8 mouse cellular contexts compared by ENCODE assay signal in genomic region chr1:170866992-170867690, GRCm38 (mm10). TPM values are rescaled to one million over a fixed set of nuclear protein-coding genes. Genes with fewer than 3 reads are reported as not detected.
DNase-seq lines count a peak whose midpoint lies in the region; ATAC-seq lines count a peak whose summit lies in the region.

No protein-coding gene starts in this region.

- 0 out of 2 replicates have a peak overlapping the region, but pooled peaks have one; percentile 14 for H3K27ac ChIP-seq in neural tube, embryonic 11.5 days (ENCODE audit: low read depth, low read length)
- peak overlapping the region; percentile 71 for H3K27ac ChIP-seq in stomach, embryonic 16.5 days (ENCODE audit: low read length)

- H3K36me3 ChIP-seq in neural tube, embryonic 11.5 days (ENCODE audit: control insufficient read depth, insufficient read depth, low read length), result no peaks in the 10 kb centered on the region
- no peaks in the 10 kb centered on the region for H3K36me3 ChIP-seq in stomach, embryonic 16.5 days (ENCODE audit: control insufficient read depth, insufficient read depth, low read length)

- peak; percentile 31 for DNase-seq in neural tube, embryonic 11.5 days (ENCODE audit: low spot score)
- DNase-seq in neural tube, embryonic 10.5 days (ENCODE audit: extremely low spot score, low spot score), result no peak
- DNase-seq in T-cell, adult 2 months (ENCODE audit: low spot score), result peak; percentile 8
- peak; percentile 57 for DNase-seq in induced T-regulatory cell, adult 2 months (ENCODE audit: low read depth)
- peak; percentile 16 for DNase-seq in lung, postnatal 25 days (ENCODE audit: low spot score)
- DNase-seq in ovary, postnatal 36 days (ENCODE audit: low spot score), result no peak

- H3K9me3 ChIP-seq in neural tube, embryonic 11.5 days (ENCODE audit: control insufficient read depth, low read length), result no peaks in the 10 kb centered on the region
- H3K9me3 ChIP-seq in stomach, embryonic 16.5 days (replicated peaks; ENCODE audit: control insufficient read depth, low read length), result no peaks in the 10 kb centered on the region

- H3K4me2 ChIP-seq in neural tube, embryonic 11.5 days (ENCODE audit: low read depth), result peak overlapping the region; percentile 75
- H3K4me2 ChIP-seq in stomach, embryonic 16.5 days (ENCODE audit: low read depth, low read length), result peak overlapping the region; percentile 73

- peak overlapping the region; percentile 86 for H3K4me3 ChIP-seq in neural tube, embryonic 11.5 days (ENCODE audit: low read depth, low read length)
- peak overlapping the region; percentile 81 for H3K4me3 ChIP-seq in stomach, embryonic 16.5 days (replicated peaks; ENCODE audit: low read length)

- H3K9ac ChIP-seq in neural tube, embryonic 11.5 days (ENCODE audit: low read length), result peak overlapping the region; percentile 86
- H3K9ac ChIP-seq in stomach, embryonic 16.5 days (ENCODE audit: low read length), result peak overlapping the region; percentile 90

- peak; percentile 60; the same call in 1 of the 2 replicates for ATAC-seq in neural tube, embryonic 11.5 days (ENCODE audit: insufficient read depth, low FRiP score, low TSS enrichment)
- ATAC-seq in erythroid progenitor cell, adult 5-6 weeks (replicated peaks; ENCODE audit: low FRiP score, poor library complexity, severe bottlenecking), result peak; percentile 69
- peak; percentile 60; the same call in 1 of the 2 replicates for ATAC-seq in stomach, embryonic 16.5 days (ENCODE audit: insufficient read depth, low FRiP score)

- H3K27me3 ChIP-seq in neural tube, embryonic 11.5 days (ENCODE audit: control insufficient read depth, insufficient read depth, low read length), result no peaks in the 10 kb centered on the region
- H3K27me3 ChIP-seq in stomach, embryonic 16.5 days (ENCODE audit: control insufficient read depth, insufficient read depth, low read length), result no peaks in the 10 kb centered on the region

- 5% methylated on average over 30 of the region's 30 CpGs for WGBS in neural tube, embryonic 11.5 days
- WGBS in stomach, embryonic 16.5 days, result 2% methylated on average over 30 of the region's 30 CpGs

- 0 out of 2 replicates have a peak, but pooled peaks cover 3% of the 10 kb centered on the region for H3K4me1 ChIP-seq in neural tube, embryonic 11.5 days (ENCODE audit: control insufficient read depth, insufficient read depth, low read length)
- H3K4me1 ChIP-seq in stomach, embryonic 16.5 days (ENCODE audit: control insufficient read depth, insufficient read depth, low read length), result peaks cover 2% of the 10 kb centered on the region; the same call in 1 of the 2 replicates

RNA-seq across cellular contexts. Expression of gene Atf6, which starts 0.4 kb away (rescaled TPM):
- polyA plus RNA-seq in neural tube, embryonic 11.5 days (2014; fragmentation: Nextera tagmentation; extraction: Ambion mirVana), result 10.7 and 11.9 TPM in 2 replicates
- total RNA-seq in erythroid progenitor cell, adult 5-6 weeks (2015; ENCODE audit: low replicate concordance), result 23.1 and 26.4 TPM in 2 replicates
- total RNA-seq in erythroid progenitor cell, adult 5-6 weeks (2017; ENCODE audit: low replicate concordance), result 27.2 and 29.6 TPM in 2 replicates
- polyA plus RNA-seq in stomach, embryonic 16.5 days (2015; fragmentation: Nextera tagmentation; extraction: Ambion mirVana), result 9.8 and 10.0 TPM in 2 replicates

RNA-seq across cellular contexts. Expression of gene Gm26620, which starts 17.7 kb away (rescaled TPM):
- polyA plus RNA-seq in neural tube, embryonic 11.5 days (2014; fragmentation: Nextera tagmentation; extraction: Ambion mirVana), result 0.56 TPM in 1 of 2 replicates, not detected in the other
- total RNA-seq in erythroid progenitor cell, adult 5-6 weeks (2015; ENCODE audit: low replicate concordance), result not detected in 2 replicates
- total RNA-seq in erythroid progenitor cell, adult 5-6 weeks (2017; ENCODE audit: low replicate concordance), result not detected in 2 replicates
- polyA plus RNA-seq in stomach, embryonic 16.5 days (2015; fragmentation: Nextera tagmentation; extraction: Ambion mirVana), result 1.4 and 1.8 TPM in 2 replicates

RNA-seq across cellular contexts. Expression of gene Dusp12, which starts 18.2 kb away (rescaled TPM):
- 32.9 and 37.4 TPM in 2 replicates for polyA plus RNA-seq in neural tube, embryonic 11.5 days (2014; fragmentation: Nextera tagmentation; extraction: Ambion mirVana)
- 2.2 and 5.4 TPM in 2 replicates for total RNA-seq in erythroid progenitor cell, adult 5-6 weeks (2015; ENCODE audit: low replicate concordance)
- total RNA-seq in erythroid progenitor cell, adult 5-6 weeks (2017; ENCODE audit: low replicate concordance), result not detected in 2 replicates
- 33.1 and 38.3 TPM in 2 replicates for polyA plus RNA-seq in stomach, embryonic 16.5 days (2015; fragmentation: Nextera tagmentation; extraction: Ambion mirVana)

RNA-seq across cellular contexts. Expression of gene Fcrlb, which starts 45.6 kb away (rescaled TPM):
- polyA plus RNA-seq in neural tube, embryonic 11.5 days (2014; fragmentation: Nextera tagmentation; extraction: Ambion mirVana), result 0.29 TPM in 1 of 2 replicates, not detected in the other
- total RNA-seq in erythroid progenitor cell, adult 5-6 weeks (2015; ENCODE audit: low replicate concordance), result not detected in 2 replicates
- total RNA-seq in erythroid progenitor cell, adult 5-6 weeks (2017; ENCODE audit: low replicate concordance), result not detected in 2 replicates
- polyA plus RNA-seq in stomach, embryonic 16.5 days (2015; fragmentation: Nextera tagmentation; extraction: Ambion mirVana), result not detected in 2 replicates

Comparison
In these comparisons a context has a peak if more than half of its experiments do, and no peak if none do; other contexts are left out.
1. DNase-seq: peak in neural tube, embryonic 11.5 days (single experiment), T-cell, adult 2 months (single experiment), induced T-regulatory cell, adult 2 months (single experiment) and lung, postnatal 25 days (single experiment); none in neural tube, embryonic 10.5 days (single experiment) and ovary, postnatal 36 days (single experiment).
2. Peak in every context shown above with its lines, with median percentiles within 50 percentile points of each other: ATAC-seq.